Mouse (Mus musculus) CD4-positive, CD25-positive, alpha-beta regulatory T cell, adult 9 weeks (primary cell): ENCODE results near the gene Slc25a18. TPM values are rescaled to one million over a fixed set of nuclear protein-coding genes. Genes with fewer than 3 reads are reported as not detected.

Experiments used
- polyA plus RNA-seq: library from polyadenylated mRNA; unstranded; fragments of 100-300 nt; shearing (Covaris generic); gene quantifications from one replicate; pipeline ENCODE4 v1.2.1, GENCODE M21; 2017

Gene Slc25a18
- polyA plus RNA-seq, result not detected

GRCm38 (mm10) chr6:120773149-120773628 lies at the start of gene Slc25a18:
Slc25a18 (plus strand) TSS chr6:120773578.

GRCm38 (mm10) chr6:120822307-120822928 lies 49.0 kb downstream of the Slc25a18 start, which contains the start of gene Atp6v1e1:
Atp6v1e1 (minus strand) TSS chr6:120822793.

GRCm38 (mm10) chr6:120835474-120836374 lies 62.3 kb downstream of the Slc25a18 start, which contains the start of gene Bcl2l13:
Bcl2l13 (plus strand) TSS chr6:120836212.

Other genes with a start within 250 kb of the Slc25a18 start
- 65.8 TPM for gene Hdhd5, start 242.3 kb upstream of the Slc25a18 start, polyA plus RNA-seq
- 0.24 TPM for gene Cecr2, start 107.2 kb upstream of the Slc25a18 start, polyA plus RNA-seq
- gene Atp6v1e1, start 49.2 kb downstream of the Slc25a18 start, polyA plus RNA-seq, result 159 TPM
- gene Bcl2l13, start 62.6 kb downstream of the Slc25a18 start, polyA plus RNA-seq, result 33.8 TPM
- 62.4 TPM for gene Bid, start 143.3 kb downstream of the Slc25a18 start, polyA plus RNA-seq